Mouse (Mus musculus): ENCODE data around the gene Apoc3. TPM values are rescaled to one million over a fixed set of nuclear protein-coding genes. Genes with fewer than 3 reads are reported as not detected.

Gene Apoc3
- total and polyA plus RNA-seq, 2 experiments from 2014 or later = not detected

- Histone ChIP-seq H3K4me1 (ENCODE audit: insufficient read depth, low read length) (no peaks in the 10 kb centered on the region), H3K9ac (replicated peaks; ENCODE audit: low read length) (no peak overlapping the region), H3K27ac (no peak overlapping the region), H3K4me3 (ENCODE audit: low read length) (no peak overlapping the region), H3K9me3 (ENCODE audit: low read length) (no peaks in the 10 kb centered on the region), H3K27me3 (ENCODE audit: insufficient read depth, low read length) (no peaks in the 10 kb centered on the region), H3K4me2 (ENCODE audit: low read depth, low read length) (no peak overlapping the region), H3K36me3 (ENCODE audit: insufficient read depth, low read length) (peaks cover 36% of the 10 kb centered on the region)
- no peak for TF ChIP-seq CTCF (IDR thresholded peaks at IDR 0.05; ENCODE audit: low read depth)
- 84% methylated on average over 4 of the region's 4 CpGs for WGBS
- DNase-seq (ENCODE audit: low spot score) = no peak
- no peak for ATAC-seq
Measured at GRCm38 (mm10) chr9:46214276-46214675, 21.2 kb downstream of the Apoc3 start.

- peaks cover 63% of the 10 kb centered on the region for H3K36me3 ChIP-seq (ENCODE audit: insufficient read depth, low read length)
- H3K4me2 ChIP-seq (ENCODE audit: low read depth, low read length) = no peak overlapping the region
- DNase-seq (ENCODE audit: low spot score) = no peak
- no peaks in the 10 kb centered on the region for H3K9me3 ChIP-seq (ENCODE audit: low read length)
- no peak overlapping the region for H3K27ac ChIP-seq
- no peaks in the 10 kb centered on the region for H3K27me3 ChIP-seq (ENCODE audit: insufficient read depth, low read length)
- ATAC-seq = no peak
- no peaks in the 10 kb centered on the region for H3K4me1 ChIP-seq (ENCODE audit: insufficient read depth, low read length)
- H3K4me3 ChIP-seq (ENCODE audit: low read length) = no peak overlapping the region
- 94% methylated on average over 12 of the region's 12 CpGs for WGBS
- H3K9ac ChIP-seq (replicated peaks; ENCODE audit: low read length) = no peak overlapping the region
- no peak for TF ChIP-seq CTCF (IDR thresholded peaks at IDR 0.05; ENCODE audit: low read depth)
Measured at GRCm38 (mm10) chr9:46210473-46210872, 25.0 kb downstream of the Apoc3 start.

GRCm38 (mm10) chr9:46208401-46208974 lies 26.9 kb downstream of the Apoc3 start:
- Histone ChIP-seq H3K36me3 (ENCODE audit: insufficient read depth, low read length) (peaks cover 70% of the 10 kb centered on the region), H3K4me3 (ENCODE audit: low read length) (no peak overlapping the region), H3K4me1 (ENCODE audit: insufficient read depth, low read length) (no peaks in the 10 kb centered on the region), H3K9me3 (ENCODE audit: low read length) (no peaks in the 10 kb centered on the region), H3K4me2 (ENCODE audit: low read depth, low read length) (no peak overlapping the region), H3K9ac (replicated peaks; ENCODE audit: low read length) (no peak overlapping the region), H3K27me3 (ENCODE audit: insufficient read depth, low read length) (no peaks in the 10 kb centered on the region), H3K27ac (no peak overlapping the region)
- no peak for TF ChIP-seq CTCF (IDR thresholded peaks at IDR 0.05; ENCODE audit: low read depth)
- ATAC-seq (no peak), DNase-seq (ENCODE audit: low spot score) (no peak)
- WGBS = 80% methylated on average over 13 of the region's 13 CpGs

GRCm38 (mm10) chr9:46207501-46207869 lies 28.0 kb downstream of the Apoc3 start:
- H3K4me1 ChIP-seq (ENCODE audit: insufficient read depth, low read length) = no peaks in the 10 kb centered on the region
- 93% methylated on average over 6 of the region's 6 CpGs for WGBS
- no peak overlapping the region for H3K9ac ChIP-seq (replicated peaks; ENCODE audit: low read length)
- no peak overlapping the region for H3K4me3 ChIP-seq (ENCODE audit: low read length)
- DNase-seq (ENCODE audit: low spot score) = no peak
- no peak for ATAC-seq
- H3K27ac ChIP-seq = no peak overlapping the region
- TF ChIP-seq CTCF (IDR thresholded peaks at IDR 0.05; ENCODE audit: low read depth) = no peak
- no peak overlapping the region for H3K4me2 ChIP-seq (ENCODE audit: low read depth, low read length)
- H3K36me3 ChIP-seq (ENCODE audit: insufficient read depth, low read length) = peaks cover 72% of the 10 kb centered on the region
- H3K9me3 ChIP-seq (ENCODE audit: low read length) = no peaks in the 10 kb centered on the region
- no peaks in the 10 kb centered on the region for H3K27me3 ChIP-seq (ENCODE audit: insufficient read depth, low read length)

GRCm38 (mm10) chr9:46206834-46207500 lies 28.5 kb downstream of the Apoc3 start:
- Histone ChIP-seq H3K9me3 (ENCODE audit: low read length) (no peaks in the 10 kb centered on the region), H3K9ac (replicated peaks; ENCODE audit: low read length) (no peak overlapping the region), H3K4me1 (ENCODE audit: insufficient read depth, low read length) (no peaks in the 10 kb centered on the region), H3K4me2 (ENCODE audit: low read depth, low read length) (no peak overlapping the region), H3K27me3 (ENCODE audit: insufficient read depth, low read length) (no peaks in the 10 kb centered on the region), H3K36me3 (ENCODE audit: insufficient read depth, low read length) (peaks cover 72% of the 10 kb centered on the region), H3K27ac (no peak overlapping the region), H3K4me3 (ENCODE audit: low read length) (no peak overlapping the region)
- ATAC-seq = no peak
- TF ChIP-seq CTCF (IDR thresholded peaks at IDR 0.05; ENCODE audit: low read depth) = no peak
- whole genome bisulfite sequencing = 81% methylated on average over 10 of the region's 10 CpGs
- DNase-seq (ENCODE audit: low spot score) = no peak

- Histone ChIP-seq H3K4me3 (ENCODE audit: low read length) (no peak overlapping the region), H3K4me2 (ENCODE audit: low read depth, low read length) (no peak overlapping the region), H3K36me3 (ENCODE audit: insufficient read depth, low read length) (peaks cover 65% of the 10 kb centered on the region), H3K4me1 (ENCODE audit: insufficient read depth, low read length) (no peaks in the 10 kb centered on the region), H3K27me3 (ENCODE audit: insufficient read depth, low read length) (no peaks in the 10 kb centered on the region), H3K9me3 (ENCODE audit: low read length) (no peaks in the 10 kb centered on the region), H3K9ac (replicated peaks; ENCODE audit: low read length) (no peak overlapping the region), H3K27ac (no peak overlapping the region)
- ATAC-seq = no peak
- no peak for TF ChIP-seq CTCF (IDR thresholded peaks at IDR 0.05; ENCODE audit: low read depth)
- WGBS = 86% methylated on average over 2 of the region's 2 CpGs
- no peak for DNase-seq (ENCODE audit: low spot score)
Measured at GRCm38 (mm10) chr9:46199609-46200008, 35.8 kb downstream of the Apoc3 start.

GRCm38 (mm10) chr9:46198936-46199335 lies 36.5 kb downstream of the Apoc3 start:
- Histone ChIP-seq H3K4me2 (ENCODE audit: low read depth, low read length) (no peak overlapping the region), H3K27me3 (ENCODE audit: insufficient read depth, low read length) (no peaks in the 10 kb centered on the region), H3K4me3 (ENCODE audit: low read length) (no peak overlapping the region), H3K9me3 (ENCODE audit: low read length) (no peaks in the 10 kb centered on the region), H3K36me3 (ENCODE audit: insufficient read depth, low read length) (peaks cover 60% of the 10 kb centered on the region), H3K27ac (no peak overlapping the region), H3K9ac (replicated peaks; ENCODE audit: low read length) (no peak overlapping the region), H3K4me1 (ENCODE audit: insufficient read depth, low read length) (no peaks in the 10 kb centered on the region)
- DNase-seq (ENCODE audit: low spot score) = no peak
- no peak for TF ChIP-seq CTCF (IDR thresholded peaks at IDR 0.05; ENCODE audit: low read depth)
- ATAC-seq = no peak
- WGBS = 79% methylated on average over 7 of the region's 7 CpGs
